Mouse (Mus musculus) neural tube, embryonic 13.5 days (tissue): ENCODE results near the gene Extl2. TPM values are rescaled to one million over a fixed set of nuclear protein-coding genes. Genes with fewer than 3 reads are reported as not detected.

Experiments used
- ATAC-seq: fragments of 200-750 bp; cut with Nextera tagmentation; 2 replicates; pipeline ENCODE4 v1.8.0; 2017; ENCODE audit warnings: low read depth, mild to moderate bottlenecking, moderate TSS enrichment, moderate library complexity
- H3K27ac ChIP-seq: fragments of 300-500 bp; sonication (generic); replicated peaks from 2 replicates; pipeline ENCODE4 v1.5.1; 2015; ENCODE audit warnings: moderate library complexity, mild to moderate bottlenecking, inconsistent platforms
- H3K27me3 ChIP-seq: fragments of 300-500 bp; sonication (generic); 2 replicates; pipeline ENCODE4 v1.6.1; 2015; ENCODE audit warnings: mild to moderate bottlenecking, inconsistent platforms
- H3K36me3 ChIP-seq: fragments of 300-500 bp; sonication (generic); 2 replicates; pipeline ENCODE4 v1.6.1; 2015; ENCODE audit warnings: mild to moderate bottlenecking, inconsistent platforms
- H3K4me1 ChIP-seq: fragments of 300-500 bp; sonication (generic); replicated peaks from 2 replicates; pipeline ENCODE4 v1.6.1; 2015; ENCODE audit warnings: inconsistent platforms
- H3K4me2 ChIP-seq: fragments of 300-500 bp; sonication (generic); 2 replicates; pipeline ENCODE4 v1.6.1; 2015; ENCODE audit warnings: inconsistent platforms, mild to moderate bottlenecking, moderate library complexity
- H3K4me3 ChIP-seq: fragments of 300-500 bp; sonication (generic); 2 replicates; pipeline ENCODE4 v1.5.1; 2015; ENCODE audit warnings: mild to moderate bottlenecking, inconsistent platforms
- H3K9ac ChIP-seq: fragments of 300-500 bp; sonication (generic); 2 replicates; pipeline ENCODE4 v1.6.1; 2015; ENCODE audit warnings: moderate library complexity, mild to moderate bottlenecking, inconsistent platforms
- H3K9me3 ChIP-seq: fragments of 300-500 bp; sonication (generic); 2 replicates; pipeline ENCODE4 v1.6.1; 2016; ENCODE audit warnings: inconsistent platforms
- WGBS: fragments of 180-500 bp; shearing (Covaris S2); methylation state at CpG from one replicate; pipeline ENCODE4 v1.1.7; 2015; 5-methylcytosine and 5-hydroxymethylcytosine counted together
- microRNA-seq: library from miRNA; unstranded; fragments of <30 nt; microRNA quantifications from one replicate; pipeline ENCODE4, GENCODE M21; 2016
- polyA plus RNA-seq: library from polyadenylated mRNA; unstranded; fragments of >200 nt; fragmentation: Nextera tagmentation; extraction: Ambion mirVana; gene quantifications from 2 replicates; pipeline ENCODE4 v1.2.1, GENCODE M21; 2015

Extl2 gene
- polyA plus RNA-seq, 1 experiment from 2014 or later, result 33.0 TPM

- Histone ChIP-seq H3K4me1 (no peaks in the 10 kb centered on the region), H3K4me3 (no peak overlapping the region), H3K4me2 (no peak overlapping the region), H3K9me3 (no peaks in the 10 kb centered on the region), H3K27ac (no peak overlapping the region), H3K9ac (no peak overlapping the region), H3K36me3 (no peaks in the 10 kb centered on the region), H3K27me3 (no peaks in the 10 kb centered on the region)
- ATAC-seq, result no peak
- 51% methylated on average over 5 of the region's 5 CpGs for WGBS
These were observed 39.8 kb downstream of the Extl2 start for GRCm38 (mm10) chr3:116047034-116047433.

GRCm38 (mm10) chr3:116057078-116057477 is 49.8 kb downstream of the Extl2 start:
- Histone ChIP-seq H3K36me3 (no peaks in the 10 kb centered on the region), H3K9ac (no peak overlapping the region), H3K9me3 (no peaks in the 10 kb centered on the region), H3K27me3 (no peaks in the 10 kb centered on the region), H3K4me3 (no peak overlapping the region), H3K27ac (no peak overlapping the region), H3K4me1 (no peaks in the 10 kb centered on the region), H3K4me2 (no peak overlapping the region)
- ATAC-seq, result no peak
- WGBS, result 50% methylated on average over 6 of the region's 6 CpGs

DNA sequence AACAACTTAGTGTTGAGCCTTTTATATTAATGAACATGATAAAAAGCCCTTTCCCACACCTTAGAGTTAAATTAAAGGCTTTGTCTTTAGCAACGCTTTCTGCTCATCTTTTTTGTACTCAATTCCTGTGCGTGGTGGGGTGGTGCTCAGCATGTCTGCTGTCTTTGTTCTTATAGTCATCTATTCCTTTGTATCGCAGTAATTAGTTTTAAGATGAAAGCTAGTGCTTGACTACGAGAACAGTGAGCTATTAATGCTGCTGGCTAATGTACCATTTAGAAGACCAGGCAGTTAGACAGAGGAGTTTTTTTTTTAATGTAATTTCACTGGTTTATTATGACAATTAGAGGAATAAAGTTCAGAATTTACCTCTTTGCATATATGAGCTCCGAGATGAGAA is 53.1 kb downstream of the Extl2 start:
- Histone ChIP-seq H3K9me3 (no peaks in the 10 kb centered on the region), H3K27ac (peak overlapping the region; percentile 23; the same call in 1 of the 2 replicates), H3K27me3 (no peaks in the 10 kb centered on the region), H3K4me1 (no peaks in the 10 kb centered on the region), H3K36me3 (no peaks in the 10 kb centered on the region), H3K4me3 (no peak overlapping the region), H3K4me2 (no peak overlapping the region), H3K9ac (no peak overlapping the region)
- no peak for ATAC-seq
- 49% methylated on average over 5 of the region's 5 CpGs for WGBS

- Histone ChIP-seq H3K4me2 (no peak overlapping the region), H3K27me3 (no peaks in the 10 kb centered on the region), H3K4me3 (no peak overlapping the region), H3K36me3 (no peaks in the 10 kb centered on the region), H3K27ac (no peak overlapping the region), H3K9me3 (no peaks in the 10 kb centered on the region), H3K9ac (no peak overlapping the region), H3K4me1 (no peaks in the 10 kb centered on the region)
- ATAC-seq, result no peak
- 91% methylated on average over 2 of the region's 2 CpGs for WGBS
These were observed 54.9 kb downstream of the Extl2 start for GRCm38 (mm10) chr3:116062141-116062540.

DNA sequence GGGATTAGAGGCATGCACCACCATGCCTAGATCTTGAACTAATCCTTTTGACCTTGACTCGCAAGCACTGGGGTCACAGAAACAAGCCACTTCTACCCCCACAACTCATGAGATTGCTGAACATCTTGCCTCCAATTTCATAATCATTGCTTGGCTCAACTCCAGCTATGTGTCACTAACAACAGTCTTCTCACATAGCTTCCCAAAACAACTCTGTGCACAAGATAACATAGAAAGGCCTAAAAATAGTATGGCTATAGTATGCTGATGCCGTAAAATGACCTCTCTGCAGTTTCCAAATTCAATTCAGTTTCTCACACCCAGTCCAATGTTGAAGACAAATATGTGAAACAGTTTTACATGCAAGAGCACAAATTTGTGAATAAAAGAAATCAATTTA is 65.3 kb downstream of the Extl2 start:
- 88% methylated on average over 2 of the region's 2 CpGs for WGBS
- no peak for ATAC-seq
- H3K27me3 ChIP-seq, result no peaks in the 10 kb centered on the region

DNA sequence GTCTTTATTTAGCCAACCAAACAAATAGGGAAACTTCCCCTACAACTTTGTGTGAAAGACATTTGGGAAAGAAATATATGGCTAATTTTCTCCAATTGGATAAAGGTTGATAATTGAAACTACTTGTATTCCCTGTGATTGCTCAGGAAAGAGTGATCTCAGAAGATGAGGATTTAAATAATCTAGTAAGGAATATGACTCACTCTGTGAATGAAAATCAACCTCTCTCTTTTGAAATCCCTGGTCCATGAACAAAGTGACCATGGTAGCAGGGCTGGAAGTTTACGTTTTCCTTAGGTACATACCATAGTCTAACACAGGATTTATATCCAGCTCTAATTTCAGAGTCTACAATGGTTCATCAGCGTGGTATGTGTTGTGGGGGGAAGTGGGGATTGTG is 69.5 kb downstream of the Extl2 start:
- no peaks in the 10 kb centered on the region for H3K36me3 ChIP-seq
- H3K9ac ChIP-seq, result no peak overlapping the region
- H3K4me2 ChIP-seq, result no peak overlapping the region
- no peaks in the 10 kb centered on the region for H3K27me3 ChIP-seq
- no peak overlapping the region for H3K27ac ChIP-seq
- no peak overlapping the region for H3K4me3 ChIP-seq
- WGBS, result 81% methylated on average over 2 of the region's 2 CpGs
- 0 out of 2 replicates have a peak, but pooled peaks cover 3% of the 10 kb centered on the region for H3K4me1 ChIP-seq
- no peaks in the 10 kb centered on the region for H3K9me3 ChIP-seq
- ATAC-seq, result no peak

More for the DNA sequence above, 65.3 kb downstream of the Extl2 start:
- Histone ChIP-seq H3K4me1 (no peaks in the 10 kb centered on the region), H3K9me3 (no peaks in the 10 kb centered on the region), H3K4me3 (no peak overlapping the region), H3K9ac (no peak overlapping the region), H3K27ac (no peak overlapping the region), H3K36me3 (no peaks in the 10 kb centered on the region), H3K4me2 (no peak overlapping the region)

DNA sequence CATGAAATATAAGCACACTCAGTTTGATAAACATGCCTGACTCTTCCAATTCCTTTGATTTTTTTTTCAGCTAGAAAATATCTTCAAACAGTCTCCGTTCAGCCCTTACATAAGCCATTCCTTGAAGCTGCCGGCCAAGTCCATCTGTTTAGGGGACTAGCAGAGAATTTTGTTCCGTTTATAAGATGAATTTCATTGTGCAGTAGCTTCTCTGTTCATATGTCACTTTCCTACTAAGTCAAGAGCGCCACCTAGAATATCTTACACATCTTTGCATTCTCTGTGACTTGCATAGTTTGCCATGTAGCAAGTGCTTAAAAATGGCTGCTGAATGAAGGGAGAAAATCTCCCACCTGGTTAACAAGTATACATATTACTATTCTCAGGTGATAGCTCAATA is 71.2 kb downstream of the Extl2 start:
- H3K9ac ChIP-seq, result no peak overlapping the region
- H3K4me1 ChIP-seq, result 0 out of 2 replicates have a peak, but pooled peaks cover 3% of the 10 kb centered on the region

More for the DNA sequence above, 71.2 kb downstream of the Extl2 start:
- H3K27me3 ChIP-seq, result no peaks in the 10 kb centered on the region
- no peaks in the 10 kb centered on the region for H3K36me3 ChIP-seq
- H3K27ac ChIP-seq, result no peak overlapping the region
- ATAC-seq, result no peak
- H3K9me3 ChIP-seq, result no peaks in the 10 kb centered on the region
- WGBS, result 87% methylated on average over 4 of the region's 4 CpGs
- H3K4me3 ChIP-seq, result no peak overlapping the region
- H3K4me2 ChIP-seq, result no peak overlapping the region

Small RNAs within 50 kb of the gene (microRNA-seq; reads per million reads assigned to microRNA genes)
- gene Mir669n, result not detected

Other genes with a start within 250 kb of the Extl2 start
- 28.5 and 29.6 TPM in 2 replicates for gene Dph5, start 119.6 kb upstream of the Extl2 start, polyA plus RNA-seq
- 15.0 and 18.9 TPM in 2 replicates for gene Slc30a7, start 56 bp upstream of the Extl2 start, polyA plus RNA-seq
- 27.9 and 37.4 TPM in 2 replicates for gene Vcam1, start 122.2 kb downstream of the Extl2 start, polyA plus RNA-seq
- gene Gpr88, start 246.0 kb downstream of the Extl2 start, polyA plus RNA-seq, result 1.7 and 2.8 TPM in 2 replicates